Mouse (Mus musculus) cerebellum, adult 8-10 months (tissue): ENCODE results near the gene Romo1.
"Not testable (repeated sequence)": the region's sequence is repeated elsewhere in the genome, so short reads cannot be mapped to it uniquely, and the experiment has no call there.

Source experiments
- DNase-seq: peaks from one replicate; pipeline ENCODE4 v3.0.0; 2022

Romo1 gene

GRCm38 (mm10) chr2:156180094-156180821 lies 36.4 kb downstream of the Romo1 start, which contains the start of gene Rbm39:
Gene Rbm39, minus strand, starts transcription at chr2:156180238.
- DNase-seq, result peak; percentile 100

- DNase-seq, result no peak
Measured at GRCm38 (mm10) chr2:156180824-156181590, 37.2 kb downstream of the Romo1 start.

- DNase-seq, result no peak
Measured at GRCm38 (mm10) chr2:156181592-156181991, 37.8 kb downstream of the Romo1 start.

DNA sequence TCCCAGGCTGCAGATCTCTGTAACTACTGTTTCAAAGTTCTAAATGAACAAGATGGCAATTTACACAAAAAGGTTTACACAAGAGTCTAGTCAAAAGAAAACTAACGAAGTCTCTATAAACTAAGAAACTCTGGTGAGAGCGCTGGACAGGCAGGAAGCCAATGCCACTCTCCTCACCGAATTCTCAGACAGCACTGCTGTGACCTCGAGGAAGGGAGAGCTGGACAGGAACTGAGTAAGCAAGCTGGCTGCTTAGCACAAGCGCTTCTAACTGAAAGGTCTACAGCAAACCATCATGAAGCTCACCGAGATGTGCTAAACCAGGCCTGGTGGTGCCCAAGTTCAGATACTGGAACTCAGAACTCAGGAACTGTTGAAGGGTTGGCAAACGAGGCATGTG lies 45.4 kb downstream of the Romo1 start:
- not testable (repeated sequence) for DNase-seq

- no peak for DNase-seq
Measured at GRCm38 (mm10) chr2:156190004-156190896, 46.4 kb downstream of the Romo1 start.

DNA sequence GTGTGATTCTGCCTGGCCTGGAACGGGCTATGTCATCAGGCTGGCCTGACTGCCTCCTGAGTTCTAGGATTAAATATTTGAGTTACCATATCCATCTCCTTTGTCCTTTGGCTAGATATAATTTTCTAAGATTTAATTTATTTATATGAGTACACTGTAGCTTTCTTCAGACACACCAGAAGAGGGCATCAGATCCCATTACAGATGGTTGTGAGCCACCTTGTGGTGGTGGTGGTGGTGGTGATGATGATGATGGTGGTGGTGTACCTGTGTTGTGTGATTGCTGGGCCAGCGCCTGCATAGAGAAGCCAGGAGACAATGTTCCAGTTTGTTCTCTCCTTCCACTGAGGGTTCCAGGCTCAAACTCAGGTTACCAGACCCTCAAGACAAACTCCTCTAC lies 47.7 kb downstream of the Romo1 start:
- no peak for DNase-seq

- no peak for DNase-seq
Measured at GRCm38 (mm10) chr2:156192068-156192467, 48.2 kb downstream of the Romo1 start.

DNA sequence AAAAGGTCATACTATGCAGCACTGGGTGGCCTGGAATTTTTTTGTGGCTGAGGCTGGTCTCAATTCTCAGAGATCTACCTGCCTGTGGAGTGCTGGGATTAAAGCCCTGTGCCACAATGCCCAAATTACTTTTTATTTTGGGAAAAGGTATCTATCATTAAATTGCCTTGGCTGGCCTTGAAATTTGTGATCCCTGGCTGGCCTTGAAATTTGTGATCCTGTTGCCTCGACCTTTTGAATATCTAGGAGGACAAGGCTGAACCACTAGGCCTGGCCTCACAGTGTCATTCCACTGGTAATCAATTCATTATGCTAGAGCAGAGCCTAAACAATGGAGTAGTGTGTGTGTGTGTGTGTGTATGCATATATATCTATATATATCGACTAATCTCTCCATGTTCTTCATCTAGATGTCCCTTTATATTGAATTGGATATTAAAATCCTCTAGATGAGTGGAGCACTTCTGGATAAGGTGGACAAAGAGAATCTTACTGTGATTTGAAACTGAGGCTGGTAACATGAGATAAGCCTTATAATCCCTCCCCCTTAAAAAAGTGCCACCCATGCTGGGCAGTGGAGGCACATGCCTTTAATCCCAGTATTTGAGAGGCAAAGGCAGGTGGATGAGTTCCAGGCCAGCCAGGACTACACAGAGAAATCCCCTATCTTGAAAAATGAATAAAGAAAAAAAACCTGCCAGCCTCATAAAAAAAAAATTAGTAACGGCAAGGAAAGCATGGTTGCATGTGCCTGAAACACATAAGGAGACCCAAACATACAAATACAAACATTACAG lies 49.4 kb downstream of the Romo1 start:
- no peak for DNase-seq

DNA sequence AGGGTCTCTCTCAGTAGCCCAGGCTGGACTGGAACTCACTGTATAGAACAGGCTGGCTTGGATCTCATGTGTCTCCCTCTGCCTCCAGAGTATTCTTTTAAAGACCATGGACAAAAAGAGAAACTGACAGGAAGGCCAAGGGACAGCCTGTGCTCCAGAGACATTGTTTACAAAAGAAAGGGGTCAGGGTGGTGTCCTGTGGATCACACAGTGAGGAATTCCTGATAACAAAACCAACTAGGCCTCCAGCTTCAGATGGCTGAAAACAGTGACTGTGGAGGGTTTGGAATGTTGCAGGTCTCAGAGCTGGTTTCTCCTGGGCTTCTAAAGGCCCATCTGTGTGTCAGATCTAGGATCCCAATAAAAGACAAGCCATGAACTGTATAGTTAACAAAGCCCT lies 50.7 kb downstream of the Romo1 start:
- no peak for DNase-seq
